Mouse (Mus musculus): ENCODE data around the gene Nop53. TPM values are rescaled to one million over a fixed set of nuclear protein-coding genes. Genes with fewer than 3 reads are reported as not detected.

The Nop53 gene
- polyA plus RNA-seq, 1 experiment, result 57.2 TPM

DNA sequence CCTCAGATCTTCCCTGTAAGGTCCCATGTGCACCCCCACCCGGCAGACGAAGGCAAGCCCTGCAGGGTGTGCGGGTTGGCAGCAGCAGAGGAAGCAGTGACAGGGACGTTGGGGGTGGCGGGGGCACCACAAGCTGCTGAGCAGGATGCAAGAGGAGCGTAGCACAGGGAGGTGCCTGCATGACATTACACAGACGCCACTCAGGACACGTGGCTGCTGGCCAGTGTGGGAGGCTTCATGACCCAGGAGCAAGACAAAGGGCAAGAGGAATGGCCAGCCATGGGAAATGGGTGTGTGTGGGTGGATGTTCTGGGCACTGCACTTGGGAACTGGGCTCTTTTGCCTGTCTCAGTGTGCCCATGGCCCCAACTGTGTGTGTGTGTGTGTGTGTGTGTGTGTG is 34.4 kb upstream of the Nop53 start:
- Histone ChIP-seq H3K27me3 (ENCODE audit: control insufficient read depth, insufficient read depth, low read length) (no peaks in the 10 kb centered on the region), H3K4me1 (ENCODE audit: control insufficient read depth, insufficient read depth, low read length) (peaks cover 18% of the 10 kb centered on the region), H3K27ac (ENCODE audit: control insufficient read depth, insufficient read depth, low read depth, low read length) (peak overlapping the region; percentile 44; the same call in 1 of the 2 replicates), H3K4me3 (ENCODE audit: control insufficient read depth, low read depth, low read length) (no peak overlapping the region), H3K36me3 (ENCODE audit: control insufficient read depth, insufficient read depth, low read length) (no peaks in the 10 kb centered on the region)
- TF ChIP-seq POLR2A (IDR thresholded peaks at IDR 0.05; ENCODE audit: control insufficient read depth, low read depth, low read length) (peak; percentile 22; the same call in 1 of the 2 replicates), CTCF (IDR thresholded peaks at IDR 0.05; ENCODE audit: control insufficient read depth, insufficient read depth, insufficient replicate concordance, low read depth, low read length) (no peak)

DNA sequence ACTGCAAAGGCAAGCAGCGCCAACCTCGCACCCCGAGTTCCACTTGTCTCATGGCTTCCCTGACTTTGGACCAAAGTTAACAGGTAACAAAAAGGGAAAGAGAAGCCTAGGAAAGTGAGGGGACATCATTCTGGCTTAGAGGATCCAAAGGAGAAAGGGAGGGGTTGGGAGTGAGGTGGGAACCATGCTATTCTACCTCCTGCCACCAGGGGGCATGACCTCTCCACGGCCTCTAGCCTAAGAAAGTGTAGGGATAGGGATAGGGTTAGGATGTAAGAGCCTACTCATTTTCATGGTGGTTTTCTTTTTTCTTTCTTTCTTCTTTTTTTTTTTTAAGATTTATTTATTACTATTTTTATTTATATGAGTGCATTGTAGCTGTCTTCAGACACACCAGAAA is 30.0 kb upstream of the Nop53 start:
- TF ChIP-seq POLR2A (IDR thresholded peaks at IDR 0.05; ENCODE audit: control insufficient read depth, low read depth, low read length), result no peak
- TF ChIP-seq CTCF (IDR thresholded peaks at IDR 0.05; ENCODE audit: control insufficient read depth, insufficient read depth, insufficient replicate concordance, low read depth, low read length), result peak; percentile 92
- Histone ChIP-seq H3K27me3 (ENCODE audit: control insufficient read depth, insufficient read depth, low read length) (no peaks in the 10 kb centered on the region), H3K27ac (ENCODE audit: control insufficient read depth, insufficient read depth, low read depth, low read length) (no peak overlapping the region), H3K4me1 (ENCODE audit: control insufficient read depth, insufficient read depth, low read length) (peaks cover 23% of the 10 kb centered on the region), H3K36me3 (ENCODE audit: control insufficient read depth, insufficient read depth, low read length) (no peaks in the 10 kb centered on the region), H3K4me3 (ENCODE audit: control insufficient read depth, low read depth, low read length) (no peak overlapping the region)

DNA sequence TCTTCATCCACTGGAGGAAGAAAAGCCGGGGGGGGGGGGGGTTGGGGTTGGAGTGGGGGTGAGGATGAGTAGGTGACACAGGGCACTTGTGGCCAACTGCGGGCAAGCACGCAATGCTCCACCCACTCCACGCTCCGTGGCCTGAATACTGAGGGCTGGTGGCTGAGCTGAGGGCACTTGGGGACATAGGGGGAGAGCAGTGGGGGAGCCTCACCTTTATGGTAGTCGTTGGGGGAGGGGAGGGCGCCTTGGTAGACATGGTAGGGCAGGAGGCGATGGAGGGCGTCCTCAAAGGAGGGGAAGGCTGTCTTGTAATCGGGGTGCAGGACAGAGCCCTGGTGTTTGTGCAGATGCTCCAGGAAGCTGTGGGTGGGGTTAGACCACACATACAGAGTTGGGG is 29.6 kb upstream of the Nop53 start:
- Histone ChIP-seq H3K4me1 (ENCODE audit: control insufficient read depth, insufficient read depth, low read length) (peaks cover 22% of the 10 kb centered on the region), H3K4me3 (ENCODE audit: control insufficient read depth, low read depth, low read length) (no peak overlapping the region), H3K27me3 (ENCODE audit: control insufficient read depth, insufficient read depth, low read length) (no peaks in the 10 kb centered on the region), H3K27ac (ENCODE audit: control insufficient read depth, insufficient read depth, low read depth, low read length) (no peak overlapping the region), H3K36me3 (ENCODE audit: control insufficient read depth, insufficient read depth, low read length) (no peaks in the 10 kb centered on the region)
- TF ChIP-seq CTCF (IDR thresholded peaks at IDR 0.05; ENCODE audit: control insufficient read depth, insufficient read depth, insufficient replicate concordance, low read depth, low read length) (no peak), POLR2A (IDR thresholded peaks at IDR 0.05; ENCODE audit: control insufficient read depth, low read depth, low read length) (no peak)

DNA sequence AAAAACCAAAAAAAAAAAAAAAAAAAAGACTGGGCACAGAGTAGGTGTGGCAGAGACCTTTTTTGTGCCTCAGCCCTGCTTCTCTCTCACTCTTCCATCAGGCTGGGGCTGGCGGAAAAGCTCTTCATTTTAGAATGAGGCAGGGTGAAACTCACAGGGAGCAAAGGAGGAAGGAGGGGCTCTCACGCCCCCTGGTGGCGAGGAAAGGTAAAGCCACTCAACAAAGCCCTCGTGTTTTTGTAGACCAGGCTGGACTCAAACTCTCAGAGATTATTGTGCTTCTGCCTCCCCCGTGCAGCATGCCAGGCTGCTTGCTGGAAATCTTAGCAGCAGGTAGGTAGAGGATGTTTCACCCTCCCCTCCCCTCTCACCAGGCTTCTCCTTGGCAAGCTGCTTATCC is 28.8 kb upstream of the Nop53 start:
- Histone ChIP-seq H3K36me3 (ENCODE audit: control insufficient read depth, insufficient read depth, low read length) (no peaks in the 10 kb centered on the region), H3K27me3 (ENCODE audit: control insufficient read depth, insufficient read depth, low read length) (no peaks in the 10 kb centered on the region), H3K4me1 (ENCODE audit: control insufficient read depth, insufficient read depth, low read length) (peaks cover 22% of the 10 kb centered on the region), H3K27ac (ENCODE audit: control insufficient read depth, insufficient read depth, low read depth, low read length) (no peak overlapping the region), H3K4me3 (ENCODE audit: control insufficient read depth, low read depth, low read length) (no peak overlapping the region)
- TF ChIP-seq CTCF (IDR thresholded peaks at IDR 0.05; ENCODE audit: control insufficient read depth, insufficient read depth, insufficient replicate concordance, low read depth, low read length) (peak; percentile 83; the same call in 1 of the 2 replicates), POLR2A (IDR thresholded peaks at IDR 0.05; ENCODE audit: control insufficient read depth, low read depth, low read length) (no peak)

DNA sequence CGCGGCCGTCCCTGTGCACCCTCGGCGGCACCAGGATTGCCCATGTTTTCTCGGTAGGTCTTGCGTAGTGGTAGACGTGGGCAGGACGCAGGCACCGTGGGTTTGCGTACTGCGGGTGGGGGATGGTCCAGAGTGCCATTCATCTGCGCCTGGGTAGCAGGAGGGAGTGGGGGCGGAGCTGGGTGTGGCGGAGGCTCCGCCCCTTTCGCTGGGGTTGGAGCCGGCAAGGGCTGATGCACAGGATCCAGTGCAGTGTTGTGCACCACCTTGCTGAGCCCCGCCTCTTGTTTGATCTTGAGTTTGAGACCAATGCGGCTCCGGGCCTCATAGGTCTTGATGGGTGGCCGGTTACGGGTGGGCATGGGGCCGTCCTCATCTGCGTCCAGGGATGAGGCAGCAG is 26.4 kb upstream of the Nop53 start:
- H3K36me3 ChIP-seq (ENCODE audit: control insufficient read depth, insufficient read depth, low read length), result no peaks in the 10 kb centered on the region

GRCm38 (mm10) chr7:15969674-15970073 is 23.8 kb upstream of the Nop53 start:
- Histone ChIP-seq H3K36me3 (ENCODE audit: control insufficient read depth, insufficient read depth, low read length) (no peaks in the 10 kb centered on the region), H3K27ac (ENCODE audit: control insufficient read depth, insufficient read depth, low read depth, low read length) (no peak overlapping the region), H3K4me3 (ENCODE audit: control insufficient read depth, low read depth, low read length) (no peak overlapping the region), H3K4me1 (ENCODE audit: control insufficient read depth, insufficient read depth, low read length) (peaks cover 15% of the 10 kb centered on the region), H3K27me3 (ENCODE audit: control insufficient read depth, insufficient read depth, low read length) (no peaks in the 10 kb centered on the region)
- TF ChIP-seq POLR2A (IDR thresholded peaks at IDR 0.05; ENCODE audit: control insufficient read depth, low read depth, low read length) (no peak), CTCF (IDR thresholded peaks at IDR 0.05; ENCODE audit: control insufficient read depth, insufficient read depth, insufficient replicate concordance, low read depth, low read length) (no peak)

More for the DNA sequence above, 26.4 kb upstream of the Nop53 start:
- Histone ChIP-seq H3K27ac (ENCODE audit: control insufficient read depth, insufficient read depth, low read depth, low read length) (no peak overlapping the region), H3K4me3 (ENCODE audit: control insufficient read depth, low read depth, low read length) (peak overlapping the region; percentile 25), H3K27me3 (ENCODE audit: control insufficient read depth, insufficient read depth, low read length) (no peaks in the 10 kb centered on the region), H3K4me1 (ENCODE audit: control insufficient read depth, insufficient read depth, low read length) (peaks cover 18% of the 10 kb centered on the region)
- TF ChIP-seq POLR2A (IDR thresholded peaks at IDR 0.05; ENCODE audit: control insufficient read depth, low read depth, low read length) (no peak), CTCF (IDR thresholded peaks at IDR 0.05; ENCODE audit: control insufficient read depth, insufficient read depth, insufficient replicate concordance, low read depth, low read length) (no peak)

GRCm38 (mm10) chr7:15968322-15968721 is 22.4 kb upstream of the Nop53 start:
- TF ChIP-seq CTCF (IDR thresholded peaks at IDR 0.05; ENCODE audit: control insufficient read depth, insufficient read depth, insufficient replicate concordance, low read depth, low read length), result no peak
- TF ChIP-seq POLR2A (IDR thresholded peaks at IDR 0.05; ENCODE audit: control insufficient read depth, low read depth, low read length), result no peak
- Histone ChIP-seq H3K4me3 (ENCODE audit: control insufficient read depth, low read depth, low read length) (no peak overlapping the region), H3K4me1 (ENCODE audit: control insufficient read depth, insufficient read depth, low read length) (peaks cover 22% of the 10 kb centered on the region), H3K27ac (ENCODE audit: control insufficient read depth, insufficient read depth, low read depth, low read length) (no peak overlapping the region), H3K27me3 (ENCODE audit: control insufficient read depth, insufficient read depth, low read length) (no peaks in the 10 kb centered on the region), H3K36me3 (ENCODE audit: control insufficient read depth, insufficient read depth, low read length) (no peaks in the 10 kb centered on the region)

GRCm38 (mm10) chr7:15967312-15967711 is 21.4 kb upstream of the Nop53 start, which contains the start of gene Ehd2:
Gene Ehd2 (minus strand): TSS chr7:15967567.
- no peak within 1 kb of the TSS for H3K27ac ChIP-seq (ENCODE audit: control insufficient read depth, insufficient read depth, low read depth, low read length)
- peak within 1 kb of the TSS; percentile 73 for H3K4me3 ChIP-seq (ENCODE audit: control insufficient read depth, low read depth, low read length)
- peaks cover 19% of the 10 kb centered on the region for H3K4me1 ChIP-seq (ENCODE audit: control insufficient read depth, insufficient read depth, low read length)
- H3K36me3 ChIP-seq (ENCODE audit: control insufficient read depth, insufficient read depth, low read length), result no peaks in the 10 kb centered on the region
- no peaks in the 10 kb centered on the region for H3K27me3 ChIP-seq (ENCODE audit: control insufficient read depth, insufficient read depth, low read length)
- TF ChIP-seq CTCF (IDR thresholded peaks at IDR 0.05; ENCODE audit: control insufficient read depth, insufficient read depth, insufficient replicate concordance, low read depth, low read length) (peak; percentile 90), POLR2A (IDR thresholded peaks at IDR 0.05; ENCODE audit: control insufficient read depth, low read depth, low read length) (no peak)
